Mouse (Mus musculus): ENCODE data around the gene Zswim5.
"Not testable (repeated sequence)": the region's sequence is repeated elsewhere in the genome, so short reads cannot be mapped to it uniquely, and the experiment has no call there.

The Zswim5 gene

DNA sequence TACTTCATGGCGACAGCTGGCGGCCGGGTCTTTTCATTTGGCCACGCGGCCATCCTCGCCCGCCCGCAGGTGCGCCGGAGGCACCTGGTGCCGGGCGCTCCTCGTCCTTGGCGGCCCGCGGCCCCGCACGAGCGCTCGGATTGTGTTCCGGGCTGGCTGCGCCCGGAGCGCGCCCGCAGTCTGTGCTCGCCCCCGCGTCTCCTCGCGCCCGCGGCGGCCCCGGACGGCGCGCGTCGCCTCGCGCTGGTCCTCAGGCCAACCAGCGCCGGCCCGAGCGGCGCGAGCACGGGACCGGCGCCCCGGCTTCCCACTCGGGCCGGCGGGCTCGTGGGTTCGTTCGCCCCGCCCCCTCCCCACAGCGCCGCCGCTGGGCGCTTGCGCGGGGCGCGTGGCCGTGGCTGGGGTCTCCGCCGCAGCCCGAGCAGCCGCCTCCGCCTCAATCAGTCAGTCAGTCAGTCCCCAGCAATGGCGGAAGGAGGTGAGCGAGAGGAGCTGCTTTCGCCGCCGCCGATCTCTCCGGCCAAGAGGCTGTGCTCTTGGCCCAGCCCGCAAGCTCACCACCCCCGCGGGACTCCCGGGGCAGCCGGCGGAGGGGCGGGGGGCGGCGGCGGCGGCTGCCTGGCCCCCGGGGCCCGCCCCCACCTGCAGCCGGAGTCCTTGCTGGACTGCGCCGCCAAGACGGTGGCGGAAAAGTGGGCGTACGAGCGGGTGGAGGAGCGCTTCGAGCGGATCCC is at the start of gene Zswim5:
TSS of gene Zswim5 (plus strand) at position 382 of the 734 bp plus-strand sequence.
- DNase-seq (ENCODE audit: low read depth in 2 of 2, low spot score in 2 of 2) = peak; percentile 11 to 30

DNA sequence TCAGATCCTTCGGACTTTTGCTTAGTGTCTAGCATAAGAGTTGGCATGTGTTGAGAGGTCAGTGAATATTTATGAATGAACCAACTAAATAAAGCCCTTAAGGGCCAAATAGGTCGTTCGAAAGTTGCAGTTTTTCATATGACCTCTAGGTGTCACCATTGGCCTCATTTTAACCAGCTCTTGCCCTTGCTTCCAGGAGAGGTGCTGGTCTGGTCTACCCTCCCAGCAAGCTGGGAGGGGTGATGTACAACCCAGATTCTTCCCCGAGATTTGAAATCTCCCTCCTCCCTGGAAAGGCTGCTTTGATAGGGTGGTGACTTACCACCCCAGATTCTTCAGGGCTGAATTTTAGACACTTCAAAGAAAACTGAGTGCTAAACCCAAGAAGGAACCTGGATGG is 49.4 kb upstream of the Zswim5 start:
- DNase-seq (ENCODE audit: low read depth in 2 of 2, low spot score in 2 of 2) = peak; percentile 20 to 34

- DNase-seq (ENCODE audit: low read depth in 2 of 2, low spot score in 2 of 2) = no peak
Observed at GRCm38 (mm10) chr4:116829364-116830069, 47.7 kb upstream of the Zswim5 start.

- DNase-seq (ENCODE audit: low read depth in 2 of 2, low spot score in 2 of 2) = no peak
Observed at GRCm38 (mm10) chr4:116830070-116830368, 47.2 kb upstream of the Zswim5 start.

DNA sequence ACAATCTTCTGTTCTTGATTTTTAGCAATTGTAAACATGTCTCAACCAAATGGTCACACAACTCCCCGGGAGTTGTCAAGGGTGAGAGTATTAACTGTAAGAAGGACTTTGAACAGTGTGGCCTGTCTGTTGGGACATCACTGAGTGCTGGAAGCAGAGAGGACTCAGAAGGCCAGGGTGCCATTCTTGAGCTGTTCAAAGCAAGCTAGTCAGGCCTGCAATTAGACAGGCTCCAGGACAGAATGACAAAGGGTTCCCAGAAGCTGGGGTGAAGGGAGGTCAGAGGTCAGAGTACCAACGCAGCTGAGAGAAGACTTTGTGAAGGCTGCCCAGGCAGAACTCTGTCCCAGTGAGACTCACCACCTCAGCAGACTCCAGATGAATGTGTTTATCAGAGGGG is 38.2 kb upstream of the Zswim5 start:
- DNase-seq (ENCODE audit: low read depth in 2 of 2, low spot score in 2 of 2) = no peak

DNA sequence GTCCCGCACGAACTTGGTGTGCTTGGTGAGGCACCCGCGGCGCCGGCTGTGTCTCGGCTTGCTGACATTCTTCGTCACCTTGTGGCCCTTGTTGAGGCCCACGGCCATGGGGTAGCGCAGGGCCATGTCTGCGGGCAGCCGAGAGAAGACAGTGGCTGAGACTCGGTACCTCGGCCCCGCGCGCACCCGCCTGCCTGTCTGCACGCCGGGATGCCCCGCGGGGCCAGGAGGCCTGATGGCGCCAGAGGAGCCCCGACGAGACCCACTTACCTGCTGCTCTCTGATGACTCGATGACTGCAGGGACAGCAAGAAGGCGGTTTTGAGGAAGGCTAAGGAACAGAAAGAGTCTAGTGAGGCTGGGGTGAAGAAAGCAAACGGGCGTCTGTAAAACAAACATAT is 37.1 kb upstream of the Zswim5 start:
- not testable (repeated sequence) for DNase-seq (ENCODE audit: low read depth in 2 of 2, low spot score in 2 of 2)

GRCm38 (mm10) chr4:116840841-116841240 is 36.3 kb upstream of the Zswim5 start:
- DNase-seq (ENCODE audit: low read depth in 2 of 2, low spot score in 2 of 2) = no peak

DNA sequence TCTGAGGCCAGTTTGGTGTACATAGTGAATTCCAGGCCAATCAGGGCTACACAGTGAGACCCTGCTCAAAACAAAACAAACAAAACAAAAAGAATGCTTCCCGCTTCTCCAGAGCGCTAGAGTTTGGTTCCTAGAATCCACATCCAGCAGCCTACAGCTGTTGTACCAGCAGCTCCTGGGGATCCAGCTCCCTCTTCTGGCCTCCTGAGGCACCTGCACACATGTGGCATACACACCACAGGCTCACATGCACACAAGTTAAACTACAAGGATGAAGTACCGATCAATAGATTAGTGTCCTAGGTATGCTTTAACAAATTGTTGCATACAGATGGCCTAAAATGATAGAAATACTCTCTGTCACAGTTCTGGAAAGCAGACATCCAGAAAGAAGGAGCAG is 32.9 kb upstream of the Zswim5 start:
- no peak for DNase-seq (ENCODE audit: low read depth in 2 of 2, low spot score in 2 of 2)

DNA sequence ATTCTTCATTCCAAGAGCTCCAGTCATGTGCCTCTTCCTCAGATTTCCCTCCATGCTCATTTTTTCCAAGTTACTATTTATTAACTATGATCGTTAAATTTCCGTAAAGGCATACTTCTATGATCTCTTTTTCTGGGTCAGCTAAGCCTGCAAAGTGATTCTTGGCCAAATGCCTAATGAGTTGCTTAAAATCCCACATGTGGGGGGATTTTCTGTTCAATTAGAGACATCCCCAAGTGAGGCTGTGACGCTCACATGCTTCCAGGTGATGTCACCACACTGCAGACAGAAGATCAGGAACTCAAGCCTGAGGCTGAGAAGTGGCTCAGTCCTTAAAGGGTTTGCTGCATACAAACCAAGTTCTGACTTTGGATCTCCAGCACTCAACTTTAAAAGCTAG is 27.3 kb upstream of the Zswim5 start:
- no peak for DNase-seq (ENCODE audit: low read depth in 2 of 2, low spot score in 2 of 2)

- DNase-seq (ENCODE audit: low read depth in 2 of 2, low spot score in 2 of 2) = no peak
Observed at GRCm38 (mm10) chr4:116854286-116854685, 22.9 kb upstream of the Zswim5 start.

- DNase-seq (ENCODE audit: low read depth in 2 of 2, low spot score in 2 of 2) = no peak
Observed at GRCm38 (mm10) chr4:116857203-116857602, 20.0 kb upstream of the Zswim5 start.

- no peak for DNase-seq (ENCODE audit: low read depth in 2 of 2, low spot score in 2 of 2)
Observed at GRCm38 (mm10) chr4:116859711-116860110, 17.5 kb upstream of the Zswim5 start.

DNA sequence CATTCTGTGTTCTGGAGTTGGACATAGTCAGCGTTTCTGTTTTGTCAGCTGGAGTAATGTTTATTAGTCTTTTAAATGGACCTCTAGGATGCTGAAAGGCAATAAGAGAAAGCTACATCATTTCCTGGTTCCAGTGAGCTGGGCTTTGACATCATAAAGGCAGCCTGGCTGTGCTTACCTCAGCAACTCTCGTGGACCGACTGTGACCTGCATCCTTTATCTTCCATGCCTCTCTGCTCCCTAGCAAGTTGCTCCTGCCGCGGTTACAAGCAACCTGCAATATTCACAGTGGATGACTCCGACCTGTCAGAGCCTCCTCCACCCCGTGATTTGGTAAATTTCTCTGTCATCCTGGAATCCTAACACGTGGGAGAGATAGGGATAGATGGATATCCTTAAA is 15.2 kb upstream of the Zswim5 start:
- DNase-seq (ENCODE audit: low read depth in 2 of 2, low spot score in 2 of 2) = no peak

- no peak for DNase-seq (ENCODE audit: low read depth in 2 of 2, low spot score in 2 of 2)
Observed at GRCm38 (mm10) chr4:116869898-116870297, 7.3 kb upstream of the Zswim5 start.

GRCm38 (mm10) chr4:116874595-116874994 is 2.6 kb upstream of the Zswim5 start:
- no peak for DNase-seq (ENCODE audit: low read depth in 2 of 2, low spot score in 2 of 2)

- peak in 1 of 2 experiments; percentile 11 for DNase-seq (ENCODE audit: low read depth in 2 of 2, low spot score in 2 of 2)
Observed at GRCm38 (mm10) chr4:116876630-116876994, 564 bp upstream of the Zswim5 start.

DNA sequence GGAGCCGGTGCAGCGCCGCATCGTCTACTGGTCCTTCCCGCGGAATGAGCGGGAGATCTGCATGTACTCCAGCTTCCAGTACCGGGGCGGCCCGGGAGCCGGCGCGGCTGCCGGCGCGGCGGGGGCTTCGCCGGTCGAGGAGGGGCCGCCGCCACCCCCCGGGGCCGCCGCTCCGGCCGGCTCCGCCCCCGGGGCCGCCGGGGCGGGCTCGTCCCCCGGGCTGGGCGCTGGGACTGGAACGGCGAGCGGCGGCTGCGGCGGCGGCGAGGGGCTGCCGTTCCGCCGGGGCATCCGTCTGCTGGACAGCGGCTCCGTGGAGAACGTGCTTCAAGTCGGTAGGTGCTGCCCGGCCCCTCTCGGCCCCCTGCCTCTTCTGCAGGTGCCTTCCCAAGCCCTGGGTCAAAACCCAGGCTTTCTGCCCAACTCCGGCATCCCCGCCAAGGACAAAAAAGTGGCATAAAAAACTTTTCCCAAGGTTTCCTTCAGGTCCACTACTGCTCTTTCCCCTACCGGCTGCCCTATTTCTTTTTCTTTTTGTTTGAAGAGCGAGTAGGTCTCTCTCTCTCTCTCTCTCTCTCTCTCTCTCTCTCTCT is 649 bp downstream of the Zswim5 start:
- DNase-seq (ENCODE audit: low read depth in 2 of 2, low spot score in 2 of 2) = peak in 1 of 2 experiments; percentile 6

DNA sequence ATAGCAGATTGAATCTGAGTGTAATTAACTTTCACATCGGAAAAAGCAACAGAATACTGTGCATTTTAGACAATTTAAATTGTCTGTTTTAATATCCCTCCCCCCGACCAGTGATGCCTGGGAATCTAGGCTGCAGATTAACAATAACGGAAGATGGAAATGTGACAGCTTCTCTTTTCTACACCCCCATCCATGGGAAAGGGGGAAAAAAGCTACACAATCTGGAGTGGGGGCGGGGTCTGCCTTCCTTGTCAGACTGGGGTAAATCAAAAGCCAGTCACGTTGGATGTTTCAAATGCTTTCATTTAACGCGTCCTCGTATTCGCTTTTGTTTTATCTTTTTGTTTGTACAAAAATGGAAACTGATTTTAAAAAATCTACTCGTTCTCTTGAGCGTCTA is 1.3 kb downstream of the Zswim5 start:
- DNase-seq (ENCODE audit: low read depth in 2 of 2, low spot score in 2 of 2) = no peak

DNA sequence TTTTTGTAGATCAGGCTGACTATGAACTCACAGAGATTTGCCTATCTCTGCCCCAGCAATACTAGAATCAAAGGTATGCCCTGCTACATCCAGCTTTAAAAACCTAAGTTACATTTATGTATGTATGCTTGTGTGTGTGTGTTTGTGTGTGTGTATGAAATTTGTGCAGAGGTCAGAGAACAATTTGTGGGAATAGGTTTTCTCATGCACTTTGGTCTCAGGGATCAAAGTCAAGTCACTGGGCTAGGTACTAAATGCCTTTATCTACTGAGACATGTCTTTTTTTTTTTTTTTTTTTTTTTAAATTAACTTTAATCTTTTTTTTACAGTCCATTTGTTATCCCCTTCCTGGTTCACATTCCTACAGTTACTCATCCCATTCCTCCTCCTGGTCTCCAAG is 5.5 kb downstream of the Zswim5 start:
- DNase-seq (ENCODE audit: low read depth in 2 of 2, low spot score in 2 of 2) = no peak

- DNase-seq (ENCODE audit: low read depth in 2 of 2, low spot score in 2 of 2) = no peak
Observed at GRCm38 (mm10) chr4:116894200-116895080, 17.3 kb downstream of the Zswim5 start.

- no peak for DNase-seq (ENCODE audit: low read depth in 2 of 2, low spot score in 2 of 2)
Observed at GRCm38 (mm10) chr4:116910489-116911181, 33.5 kb downstream of the Zswim5 start.

All from CD8-positive naive resting alpha-beta T cell, adult 2 months (primary cell).